Mouse (Mus musculus): ENCODE results near the gene Zbtb33. TPM values are rescaled to one million over a fixed set of nuclear protein-coding genes. Genes with fewer than 3 reads are reported as not detected.

Zbtb33 gene
- 1.00 and 1.4 TPM in 2 replicates for polyA plus RNA-seq (2015; fragmentation: Nextera tagmentation; extraction: Ambion mirVana)

DNA sequence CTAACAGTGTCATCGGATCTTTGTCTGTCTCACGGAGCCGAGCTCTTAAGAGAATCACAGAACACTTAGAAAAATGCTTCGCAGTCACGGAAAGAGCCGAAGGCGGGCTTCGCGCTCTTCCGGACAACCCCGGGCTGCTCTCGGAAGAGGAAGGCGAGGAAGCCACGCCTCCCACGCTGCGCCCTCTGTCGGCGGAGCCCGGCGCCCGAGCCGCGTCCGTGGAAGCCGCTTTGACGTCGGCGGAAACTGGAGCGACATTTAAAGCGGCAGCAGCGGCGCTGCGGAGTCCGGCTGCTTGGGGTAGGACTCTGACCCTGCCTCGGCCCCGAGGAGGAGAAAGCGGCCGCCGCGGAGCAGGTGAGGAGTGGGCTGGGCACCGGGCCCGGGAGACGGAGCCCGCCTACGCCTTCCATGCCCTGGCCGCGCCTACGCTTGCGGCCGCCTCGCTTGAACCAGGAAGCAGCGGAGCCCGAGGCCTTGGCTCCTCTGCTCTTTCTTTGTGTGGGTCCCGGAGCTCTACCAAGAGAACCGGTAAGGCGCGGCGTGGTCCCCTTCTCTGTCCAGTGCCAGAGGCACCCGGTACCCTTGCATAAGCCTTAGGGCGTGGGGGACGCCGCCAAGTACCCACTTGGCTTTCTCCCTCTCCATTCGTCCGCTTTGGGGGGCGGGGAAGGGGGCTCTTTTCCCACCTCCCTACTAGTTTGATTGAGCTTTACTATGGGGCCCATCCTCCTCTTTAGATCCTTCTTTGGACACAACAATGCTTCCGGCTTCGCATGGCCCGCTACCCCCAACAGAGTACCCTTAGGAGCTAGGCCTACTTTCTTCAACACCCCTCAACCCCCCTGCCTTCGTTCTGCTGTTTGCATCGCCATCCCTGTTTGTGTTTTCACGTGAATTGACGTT lies at the start of gene Zbtb33:
TSS of gene Zbtb33 (plus strand) at position 242 of the 906 bp plus-strand sequence.

Other genes starting within 250 kb of the Zbtb33 start
- gene Btg1-ps1, start 171.0 kb upstream of the Zbtb33 start, polyA plus RNA-seq (2015; fragmentation: Nextera tagmentation; extraction: Ambion mirVana): not detected in 2 replicates
- not detected in 2 replicates for gene Btg1-ps2, start 146.7 kb upstream of the Zbtb33 start, polyA plus RNA-seq (2015; fragmentation: Nextera tagmentation; extraction: Ambion mirVana)
- not detected in 2 replicates for gene Rhox10, start 123.3 kb upstream of the Zbtb33 start, polyA plus RNA-seq (2015; fragmentation: Nextera tagmentation; extraction: Ambion mirVana)
- gene Rhox11, start 104.7 kb upstream of the Zbtb33 start, polyA plus RNA-seq (2015; fragmentation: Nextera tagmentation; extraction: Ambion mirVana): not detected in 2 replicates
- not detected in 2 replicates for gene Rhox12, start 78.9 kb upstream of the Zbtb33 start, polyA plus RNA-seq (2015; fragmentation: Nextera tagmentation; extraction: Ambion mirVana)
- not detected in 2 replicates for gene Rhox13, start 68.6 kb upstream of the Zbtb33 start, polyA plus RNA-seq (2015; fragmentation: Nextera tagmentation; extraction: Ambion mirVana)
- gene Tmem255a, start 62.6 kb downstream of the Zbtb33 start, polyA plus RNA-seq (2015; fragmentation: Nextera tagmentation; extraction: Ambion mirVana): 14.7 and 20.6 TPM in 2 replicates
- 0.02 TPM in 1 of 2 replicates, not detected in the other for gene Atp1b4, start 126.4 kb downstream of the Zbtb33 start, polyA plus RNA-seq (2015; fragmentation: Nextera tagmentation; extraction: Ambion mirVana)